Mouse (Mus musculus) left cerebral cortex, adult 2 months (tissue): ENCODE results near the gene Cd300ld4. TPM values are rescaled to one million over a fixed set of nuclear protein-coding genes. Genes with fewer than 3 reads are reported as not detected.
"Not testable (repeated sequence)": the region's sequence is repeated elsewhere in the genome, so short reads cannot be mapped to it uniquely, and the experiment has no call there.

Experiments used
- DNase-seq, 2 experiments: peaks; one replicate each; pipeline ENCODE4 v3.0.0; 2021 to 2022; ENCODE audit warnings: low spot score in 2 of 2, mixed read lengths in 1 of 2; ENCODE audit errors: extremely low spot score in 1 of 2
- H3K27ac ChIP-seq: fragments of 200-600 bp; 2 replicates; pipeline ENCODE4 v1.8.1; 2022
- H3K4me3 ChIP-seq: fragments of 200-600 bp; 2 replicates; pipeline ENCODE4 v1.8.1; 2022
- CTCF ChIP-seq: fragments of 200-600 bp; IDR thresholded peaks from 2 replicates; pipeline ENCODE4 v1.8.1; 2022; ENCODE audit warnings: antibody characterized with exemption, mild to moderate bottlenecking, moderate library complexity
- intact Hi-C: fragments of 180-260 bp; cut with DNase I; formaldehyde crosslinking; loops from one replicate; pipeline ENCODE4 v1.15.1; 2025
- long read RNA-seq, 2 experiments: library from polyadenylated mRNA; stranded (forward); transcript quantifications; one replicate each; pipeline ENCODE4 v2.0.0; 2021; ENCODE audit warnings: borderline mapping rate in 2 of 2
- total RNA-seq, 2 experiments: library from RNA; stranded (reverse); gene quantifications; 2 replicates each; pipeline ENCODE4 v1.2.3; 2021

Cd300ld4 gene
- not detected for total RNA-seq
- long read RNA-seq, experiment 1, result 0 reads
- long read RNA-seq, experiment 2, result 0 reads

DNA sequence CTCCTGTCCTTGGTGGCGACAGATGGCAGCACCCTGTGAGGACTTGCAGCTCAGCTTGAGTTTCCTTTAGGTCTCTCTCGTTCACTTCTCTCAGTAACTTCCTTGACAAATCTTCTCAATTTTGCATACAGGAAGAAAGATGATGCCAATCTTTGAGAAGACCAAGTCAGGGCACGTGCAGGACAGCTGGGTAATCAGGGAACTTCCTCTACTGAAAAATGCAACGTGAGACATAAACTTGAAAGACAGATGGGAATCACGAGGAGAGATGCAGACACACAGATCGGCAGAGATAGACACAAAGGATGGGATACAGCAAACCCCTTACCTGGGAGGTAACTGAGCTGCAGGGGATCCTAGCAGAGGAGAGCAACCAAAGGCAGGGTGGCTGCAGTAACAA, at the start of gene Cd300ld4:
TSS of gene Cd300ld4 (minus strand) at position 101 of the 400 bp plus-strand sequence.
- intact Hi-C loops, DNase-seq, H3K4me3 ChIP-seq, H3K27ac ChIP-seq: not testable (repeated sequence)

- Histone ChIP-seq H3K4me3 (no peak overlapping the region), H3K27ac (no peak overlapping the region)
- no peak for TF ChIP-seq CTCF
- DNase-seq, result no peak
- intact Hi-C loops, result no loop called here
Observed at GRCm38 (mm10) chr11:115075859-115076258, 49.0 kb upstream of the Cd300ld4 start.

- TF ChIP-seq CTCF, result no peak
- intact Hi-C loops, result no loop called here
- Histone ChIP-seq H3K4me3 (no peak overlapping the region), H3K27ac (no peak overlapping the region)
- no peak for DNase-seq
Observed at GRCm38 (mm10) chr11:115075407-115075806, 48.6 kb upstream of the Cd300ld4 start.

GRCm38 (mm10) chr11:115073002-115073401, 46.2 kb upstream of the Cd300ld4 start:
- DNase-seq, result no peak
- H3K27ac ChIP-seq, result no peak overlapping the region
- H3K4me3 ChIP-seq, result no peak overlapping the region
- TF ChIP-seq CTCF, result no peak
- intact Hi-C loops, result no loop called here

DNA sequence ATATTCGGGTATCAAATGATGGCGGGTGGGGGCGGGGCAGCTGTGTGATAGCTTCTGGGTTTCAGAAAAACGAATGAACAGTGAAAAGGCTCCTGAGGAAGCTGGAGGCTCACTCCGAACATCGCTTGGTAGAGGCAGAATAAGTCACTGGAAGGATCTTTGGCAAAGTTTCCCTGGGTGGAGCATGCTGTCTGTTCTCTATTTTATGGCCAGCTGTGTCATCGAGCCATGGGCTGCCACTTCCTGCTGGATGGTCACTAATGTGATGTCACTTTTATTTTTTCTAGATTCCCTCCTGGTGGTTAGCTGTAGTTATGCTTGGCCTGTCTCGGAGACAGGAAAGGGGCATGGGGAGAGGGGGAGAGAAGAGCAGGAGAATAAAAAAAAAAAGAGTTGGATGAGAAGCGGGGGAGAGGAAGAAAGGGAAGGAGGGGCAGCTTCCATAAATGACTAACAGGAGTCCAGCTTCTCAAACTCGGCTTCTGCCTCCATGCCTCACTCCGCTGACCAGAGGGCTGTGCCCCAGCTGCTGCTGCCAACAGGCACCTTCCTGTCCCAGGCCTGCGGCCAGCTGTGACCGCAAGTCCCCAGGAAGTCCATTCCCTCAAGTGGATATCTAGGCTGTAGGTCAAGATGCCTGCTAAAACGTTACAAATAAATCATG, 45.0 kb upstream of the Cd300ld4 start:
- TF ChIP-seq CTCF, result no peak; the same call in 1 of the 2 replicates
- no peak overlapping the region for H3K27ac ChIP-seq
- H3K4me3 ChIP-seq, result no peak overlapping the region
- intact Hi-C loops, result no loop called here
- no peak for DNase-seq

DNA sequence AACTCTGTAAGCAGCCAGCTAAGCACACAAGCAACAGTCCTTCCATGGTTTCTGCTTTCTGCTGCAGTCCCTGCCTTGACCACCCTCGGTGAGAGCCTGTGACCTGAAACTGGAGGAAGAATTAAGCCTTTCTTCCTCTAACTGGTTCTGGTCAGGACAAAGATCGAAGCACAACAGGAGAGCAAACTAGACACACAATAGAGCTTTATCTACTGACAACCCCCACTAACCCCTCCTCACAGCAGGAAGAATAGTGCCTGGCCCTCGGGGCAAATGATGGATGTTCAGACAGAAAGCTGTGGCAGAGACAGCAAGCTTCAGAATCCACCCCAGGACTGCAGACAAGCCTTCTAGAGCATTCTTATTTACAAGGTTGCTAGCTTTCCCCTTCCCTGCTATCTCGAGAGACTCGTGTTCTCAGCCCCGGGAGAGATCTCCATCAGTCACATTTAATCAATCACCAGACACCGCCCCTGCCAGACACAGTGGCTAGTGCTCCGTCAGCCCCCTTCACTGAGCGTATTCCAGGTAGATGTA, 44.3 kb upstream of the Cd300ld4 start:
- Histone ChIP-seq H3K27ac (no peak overlapping the region), H3K4me3 (no peak overlapping the region)
- no peak for TF ChIP-seq CTCF
- intact Hi-C loops, result no loop called here
- DNase-seq, result no peak

GRCm38 (mm10) chr11:115066768-115067167, 40.0 kb upstream of the Cd300ld4 start:
- peak; percentile 13 for TF ChIP-seq CTCF
- no peak for DNase-seq
- no peak overlapping the region for H3K27ac ChIP-seq
- no peak overlapping the region for H3K4me3 ChIP-seq
- intact Hi-C loops, result no loop called here

DNA sequence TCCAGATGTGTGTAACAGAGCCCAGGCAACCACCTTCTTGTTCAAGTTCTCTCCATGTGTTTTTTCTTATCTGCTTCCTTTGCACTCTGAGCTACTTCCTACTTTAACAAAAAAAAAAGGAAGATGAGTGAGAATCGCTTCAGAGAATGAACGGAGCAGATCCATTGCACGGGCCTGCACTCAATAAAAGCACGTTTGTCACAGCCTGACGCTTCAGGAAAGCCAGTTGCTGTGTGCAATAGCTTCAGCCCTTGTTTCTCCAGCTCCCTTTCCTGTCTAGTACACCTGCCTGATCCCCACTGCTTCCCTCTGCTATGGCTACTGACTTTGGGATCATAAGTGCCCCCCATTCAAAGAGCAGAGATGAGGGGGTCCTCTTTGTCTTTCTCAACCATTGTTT, 35.3 kb upstream of the Cd300ld4 start, which contains the start of gene Cd300e:
TSS of gene Cd300e (minus strand) at position 101 of the 400 bp plus-strand sequence.
- TF ChIP-seq CTCF, result no peak
- DNase-seq, result no peak
- intact Hi-C loops, result no loop called here

GRCm38 (mm10) chr11:115059797-115060196, 33.0 kb upstream of the Cd300ld4 start:
- no peak for TF ChIP-seq CTCF
- Histone ChIP-seq H3K27ac (no peak overlapping the region), H3K4me3 (no peak overlapping the region)
- intact Hi-C loops, result loop anchor here (10.0 kb wide), 2 partner anchors 245 to 315 kb away; no protein-coding TSS in a partner anchor
- DNase-seq, result no peak

More for the DNA sequence above, 35.3 kb upstream of the Cd300ld4 start, which contains the start of gene Cd300e:
- no peak within 1 kb of the TSS for H3K4me3 ChIP-seq
- H3K27ac ChIP-seq, result no peak within 1 kb of the TSS

DNA sequence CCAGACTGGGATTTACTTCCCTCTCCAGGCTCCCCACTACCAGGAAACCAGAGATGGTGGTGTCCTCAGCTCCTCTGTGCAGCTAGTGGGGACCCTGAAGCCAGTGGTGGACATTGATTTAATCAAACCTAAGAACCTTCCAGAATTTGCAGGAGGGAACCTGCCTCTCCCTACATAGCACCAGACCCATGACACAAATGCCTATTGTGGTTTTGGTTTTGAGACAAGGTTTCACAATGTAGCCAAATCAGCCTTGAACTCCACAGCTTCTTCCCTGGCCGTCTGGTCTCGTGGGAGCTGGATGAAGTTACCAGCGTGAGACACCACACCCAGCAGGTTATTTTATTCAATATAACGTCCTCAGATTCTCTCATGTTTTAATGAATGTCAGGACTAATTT, 31.9 kb upstream of the Cd300ld4 start:
- Histone ChIP-seq H3K27ac (no peak overlapping the region), H3K4me3 (no peak overlapping the region)
- intact Hi-C loops, result loop anchor here (10.0 kb wide), 2 partner anchors 244 to 314 kb away; no protein-coding TSS in a partner anchor
- DNase-seq, result no peak
- TF ChIP-seq CTCF, result no peak

DNA sequence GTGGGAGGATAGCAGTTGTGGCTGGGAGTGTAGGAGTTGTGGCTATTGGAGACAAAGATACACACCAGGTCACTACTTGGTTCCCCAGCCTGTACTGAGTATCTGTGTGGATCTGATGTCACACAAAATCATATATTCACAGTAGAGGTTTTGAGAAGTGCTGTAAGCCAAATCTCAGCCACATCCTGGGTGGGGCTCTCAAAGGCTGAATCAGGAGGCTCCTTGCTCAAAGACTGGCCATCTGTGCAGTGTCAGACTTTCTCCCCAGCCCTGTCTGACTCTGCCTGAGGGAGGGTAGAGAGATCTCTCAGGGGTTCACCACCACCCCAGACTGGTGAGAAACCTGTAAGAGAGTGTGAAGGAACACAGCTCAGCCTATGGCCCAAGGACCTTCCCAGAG, 27.7 kb upstream of the Cd300ld4 start:
- DNase-seq, result no peak
- intact Hi-C loops, result loop anchor here (10.0 kb wide), 2 partner anchors 240 to 310 kb away; no protein-coding TSS in a partner anchor
- TF ChIP-seq CTCF, result no peak
- no peak overlapping the region for H3K4me3 ChIP-seq
- H3K27ac ChIP-seq, result no peak overlapping the region

- H3K4me3 ChIP-seq, result no peak overlapping the region
- no peak overlapping the region for H3K27ac ChIP-seq
- no peak for TF ChIP-seq CTCF
- intact Hi-C loops, result loop anchor here (10.0 kb wide), 2 partner anchors 238 to 308 kb away; no protein-coding TSS in a partner anchor
- DNase-seq, result no peak
Observed at GRCm38 (mm10) chr11:115052991-115053390, 26.2 kb upstream of the Cd300ld4 start.
